Mouse (Mus musculus) E14TG2a.4 (cell line): Measurements from ENCODE around the gene Golph3l.

Experiments
- CTCF ChIP-seq: conservative IDR thresholded peaks from 2 replicates; pipeline ENCODE4 v1.5.1; 2014; ENCODE audit warnings: low read length
- NANOG ChIP-seq: IDR thresholded peaks from 2 replicates; pipeline ENCODE4 v1.6.1; 2014; ENCODE audit warnings: borderline replicate concordance, low read length, mixed read lengths

GRCm38 (mm10) chr3:95657711-95658110 is 69.0 kb downstream of the Golph3l start:
- no peak for TF ChIP-seq CTCF
- TF ChIP-seq NANOG = no peak
